Mouse (Mus musculus) CD4-positive, CD25-positive, alpha-beta regulatory T cell, adult 4 months (primary cell): Measurements from ENCODE around the gene Mars. TPM values are rescaled to one million over a fixed set of nuclear protein-coding genes. Genes with fewer than 3 reads are reported as not detected.

ENCODE experiments used
- ATAC-seq: one replicate; pipeline ENCODE4 v1.8.0; 2017
- polyA plus RNA-seq, 2 experiments: library from polyadenylated mRNA; unstranded; fragments of 100-300 nt; shearing (Covaris generic); gene quantifications; one replicate each; pipeline ENCODE4 v1.2.1; 2017

Mars gene
- polyA plus RNA-seq = 10 to 100 TPM; 20.4 to 33.2 TPM

DNA sequence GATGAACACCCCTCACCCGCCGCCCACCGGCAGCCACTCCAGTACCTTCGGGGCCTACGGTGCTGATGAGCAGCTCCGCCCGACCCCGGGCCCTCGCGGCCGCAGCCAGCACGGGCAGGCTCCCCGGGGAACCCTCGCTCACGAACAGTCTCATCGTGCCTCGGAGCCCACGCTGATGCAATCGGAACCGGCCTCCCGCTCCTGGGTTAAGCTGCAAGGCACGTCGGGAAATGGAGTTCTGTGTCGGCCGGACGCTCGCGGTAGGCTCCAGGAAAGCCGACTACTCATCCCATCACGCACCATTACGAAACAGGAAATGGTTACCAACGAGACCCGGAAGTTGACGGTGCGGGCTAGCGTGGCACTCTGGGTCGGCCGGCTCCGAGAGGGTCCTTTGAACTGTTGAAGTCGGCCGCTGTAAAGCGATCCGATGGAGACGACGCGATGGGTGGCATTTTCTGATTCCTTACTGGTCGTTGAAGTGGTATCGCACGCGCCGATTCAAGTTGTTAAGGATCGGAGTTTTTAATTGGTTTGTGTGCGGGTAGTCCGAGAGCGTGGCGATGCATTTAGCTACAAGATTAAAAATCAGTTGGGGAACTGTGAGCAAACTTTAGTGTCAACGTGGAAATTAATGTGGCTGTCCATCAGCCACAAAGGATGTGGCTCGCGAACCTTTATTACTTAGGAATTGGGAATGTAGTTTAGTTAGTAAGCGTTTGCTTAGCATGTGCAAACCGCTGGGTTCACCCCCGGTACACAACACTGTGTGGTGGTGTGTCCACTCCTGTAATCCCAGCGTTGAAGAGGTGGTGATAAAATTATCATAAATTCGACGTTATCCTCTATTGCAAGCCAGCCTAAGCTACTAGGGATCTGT lies at the start of gene Mars:
Mars (minus strand) TSS at position 311 of the 880 bp plus-strand sequence.
- ATAC-seq = peak; percentile 91

DNA sequence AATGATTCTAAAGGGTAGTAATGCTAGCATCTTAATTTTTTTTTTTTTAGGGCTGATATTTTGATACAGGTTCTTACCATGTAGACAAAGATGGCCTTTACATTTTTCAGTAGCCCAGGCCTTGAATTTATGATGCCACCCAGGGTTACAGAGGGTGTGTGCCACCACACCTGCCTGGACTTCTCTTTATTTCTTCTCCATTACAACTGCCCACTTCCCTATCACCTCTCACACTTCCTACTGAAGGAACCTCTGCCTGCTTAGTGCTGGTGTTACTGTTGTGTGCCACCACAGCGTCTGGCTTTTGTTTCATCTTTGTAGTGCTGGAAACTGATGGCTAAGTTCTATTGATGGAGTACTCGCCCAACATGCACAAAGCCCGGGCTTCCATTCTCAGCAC lies 49.1 kb upstream of the Mars start:
- no peak for ATAC-seq

DNA sequence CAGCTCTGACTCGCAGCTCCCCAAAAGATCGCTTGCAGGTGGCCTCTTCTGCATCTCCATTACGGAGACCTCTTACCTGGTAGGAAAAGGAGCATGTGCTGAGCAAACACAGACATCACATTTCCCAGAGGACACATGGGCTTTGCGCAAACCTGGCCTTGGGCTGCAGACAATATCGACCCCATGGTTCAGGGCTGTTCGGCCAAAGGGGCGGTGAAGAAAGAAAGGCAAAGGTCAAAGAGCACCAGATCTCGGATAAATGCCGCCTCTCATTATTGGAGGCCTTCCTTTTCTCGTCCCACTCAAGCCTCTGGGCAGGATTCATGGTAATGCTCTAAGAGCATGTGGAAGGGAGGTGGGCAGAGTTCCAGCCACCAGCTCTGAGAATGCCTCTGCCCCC lies 43.8 kb upstream of the Mars start:
- no peak for ATAC-seq

DNA sequence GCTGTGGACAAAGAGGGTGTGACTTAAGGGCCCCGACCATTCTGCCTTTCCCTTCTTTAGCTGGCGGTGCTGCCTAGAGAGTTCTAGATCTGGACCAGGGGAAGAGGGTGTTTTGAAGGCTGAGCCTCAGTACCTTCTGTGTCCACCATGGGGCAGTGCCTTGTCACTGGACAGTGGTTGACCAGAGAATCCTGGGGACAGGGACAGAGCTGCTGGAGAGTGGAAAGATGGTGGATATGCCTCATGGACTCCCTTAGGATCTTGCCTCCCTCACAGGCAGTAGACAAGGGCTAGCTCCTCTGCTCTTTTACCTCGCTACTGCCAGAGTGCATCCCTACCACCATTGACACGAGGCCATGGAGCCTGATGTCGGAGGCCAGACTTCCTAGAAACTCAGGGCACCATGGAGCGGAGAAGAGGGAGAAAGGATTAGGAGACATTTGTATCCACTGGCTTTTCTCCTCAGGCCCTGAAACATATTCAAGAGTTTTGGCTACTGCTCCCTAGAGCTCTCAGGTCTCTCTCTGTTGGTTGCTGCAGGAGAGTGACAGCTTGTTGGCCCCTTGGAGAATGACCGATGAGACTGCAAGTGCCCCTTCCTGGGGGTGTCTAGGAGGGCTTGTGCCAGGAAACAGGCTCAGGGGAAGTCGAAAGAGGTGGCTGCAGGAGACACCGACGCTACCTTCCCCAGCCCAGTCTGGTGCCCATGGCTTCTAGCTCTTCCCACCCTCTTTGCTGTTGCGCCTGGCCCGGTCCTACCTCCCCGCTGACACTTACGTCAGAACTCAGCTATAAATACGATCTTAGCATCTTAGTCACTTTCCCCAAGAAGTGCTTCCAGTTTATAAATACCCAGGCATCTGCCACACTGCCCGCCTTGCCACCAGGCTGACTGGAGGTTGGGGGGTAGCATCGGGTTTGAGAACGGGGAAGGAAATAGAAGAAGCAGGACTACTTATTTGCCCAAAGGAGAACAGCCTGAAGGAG lies 42.6 kb upstream of the Mars start, which contains the start of gene Inhbe:
Inhbe (minus strand) TSS at position 503 of the 987 bp plus-strand sequence.
- no peak for ATAC-seq

DNA sequence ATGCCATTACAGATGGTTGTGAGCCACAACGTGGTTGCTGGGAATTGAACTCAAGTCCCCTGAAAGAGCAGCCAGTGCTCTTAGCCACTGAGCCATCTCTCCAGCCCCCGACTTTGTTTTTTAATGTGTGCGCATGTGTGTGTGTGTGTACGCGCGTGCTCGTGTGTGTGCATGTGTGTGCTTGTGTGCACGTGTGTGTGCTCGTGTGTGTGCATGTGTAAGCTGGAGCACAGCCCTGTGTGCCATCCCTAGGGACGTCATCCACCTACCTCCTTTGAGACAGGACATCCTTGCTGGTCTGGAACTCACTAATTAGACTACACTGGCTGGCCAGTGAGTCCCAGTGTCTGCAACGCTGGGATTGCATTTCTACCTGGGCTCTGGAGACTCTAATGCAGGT lies 41.2 kb upstream of the Mars start:
- no peak for ATAC-seq

DNA sequence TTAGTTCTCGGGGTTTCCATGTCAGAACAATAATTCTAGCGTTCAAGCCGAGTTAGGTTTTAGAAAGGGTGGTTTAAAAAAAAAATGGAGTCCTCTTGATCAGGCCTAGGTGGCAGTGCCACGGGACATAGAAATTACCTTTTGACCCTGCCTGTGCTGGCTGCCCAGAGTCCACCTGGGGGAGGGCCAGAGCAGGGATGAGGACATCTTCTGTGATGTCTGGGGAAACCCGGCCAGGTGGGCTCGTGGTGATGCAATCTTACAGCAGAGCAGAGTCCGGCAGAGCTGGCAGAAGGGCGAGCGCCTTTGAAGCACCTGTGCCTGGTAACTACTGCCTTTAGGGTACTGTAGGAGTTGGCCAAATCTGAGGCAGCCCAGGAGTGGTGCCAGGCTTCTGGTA lies 40.6 kb upstream of the Mars start:
- no peak for ATAC-seq

DNA sequence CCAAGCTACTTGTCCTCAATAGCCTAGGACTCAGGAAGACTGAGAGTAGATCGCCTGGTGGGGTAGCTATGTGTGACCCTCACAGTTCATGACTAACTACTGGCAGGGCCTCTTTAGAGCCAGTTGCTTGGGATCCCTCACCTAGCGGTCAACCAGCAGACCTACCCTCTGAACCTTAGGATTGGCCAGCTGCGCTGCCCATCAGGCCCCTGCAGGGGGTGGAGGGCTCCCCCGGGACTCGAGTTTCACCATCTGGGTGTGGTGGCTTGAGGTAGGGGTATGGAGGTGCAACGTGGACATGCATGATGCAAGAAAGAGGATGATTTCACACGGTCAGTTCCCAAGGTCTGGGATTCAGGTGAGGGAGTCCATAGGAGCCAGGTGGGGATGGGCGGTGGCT lies 40.1 kb upstream of the Mars start:
- ATAC-seq = no peak

DNA sequence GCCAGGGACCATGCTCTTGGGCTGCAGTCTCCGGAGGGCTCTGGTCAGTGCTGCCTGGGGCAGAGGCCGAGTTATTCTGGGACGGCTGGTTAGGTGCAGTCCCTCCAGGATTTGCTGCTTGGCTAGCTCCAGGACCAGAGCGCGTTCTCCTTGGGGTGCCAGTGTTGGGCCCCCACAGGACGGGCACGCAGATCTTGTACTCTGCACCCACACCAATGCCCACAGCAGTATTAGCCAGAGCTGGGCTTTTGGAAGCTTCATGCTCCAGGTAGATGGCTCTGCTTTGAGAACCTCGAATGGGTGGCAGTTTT lies 39.7 kb upstream of the Mars start:
- no peak for ATAC-seq

DNA sequence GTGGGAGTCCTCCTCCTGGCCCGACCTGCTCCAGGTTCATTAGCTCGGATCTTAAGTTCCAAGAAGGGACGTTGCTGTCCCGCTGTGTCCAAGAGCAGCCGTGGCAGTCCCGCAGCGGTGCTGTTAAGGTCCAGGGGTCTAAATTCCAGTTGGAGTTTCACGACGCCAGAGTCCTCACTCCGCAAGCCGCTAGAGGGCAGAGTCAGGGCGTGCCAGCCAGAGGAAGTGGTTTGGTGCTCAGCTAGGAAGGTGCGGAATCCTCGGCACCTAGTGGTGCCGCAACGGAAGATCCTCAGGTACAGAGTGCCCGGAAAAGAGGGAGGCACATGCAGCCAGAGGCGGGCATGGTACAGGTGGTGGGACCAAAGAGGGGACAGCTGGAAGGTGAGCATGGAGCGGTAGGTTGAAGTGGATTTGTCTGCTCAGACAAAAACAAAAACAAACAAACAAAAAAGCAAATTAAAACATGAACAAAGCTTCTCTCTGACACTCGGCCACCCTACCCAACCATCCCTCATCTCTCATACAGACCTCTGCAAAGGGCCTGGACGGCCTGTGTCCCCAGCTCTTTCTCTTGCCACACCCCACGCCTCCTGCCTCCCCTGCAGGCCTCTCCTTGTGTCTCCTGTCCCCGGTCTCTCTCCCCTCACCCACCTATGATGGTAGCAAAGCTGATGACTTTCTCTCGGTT lies 39.2 kb upstream of the Mars start:
- ATAC-seq = peak; percentile 100

DNA sequence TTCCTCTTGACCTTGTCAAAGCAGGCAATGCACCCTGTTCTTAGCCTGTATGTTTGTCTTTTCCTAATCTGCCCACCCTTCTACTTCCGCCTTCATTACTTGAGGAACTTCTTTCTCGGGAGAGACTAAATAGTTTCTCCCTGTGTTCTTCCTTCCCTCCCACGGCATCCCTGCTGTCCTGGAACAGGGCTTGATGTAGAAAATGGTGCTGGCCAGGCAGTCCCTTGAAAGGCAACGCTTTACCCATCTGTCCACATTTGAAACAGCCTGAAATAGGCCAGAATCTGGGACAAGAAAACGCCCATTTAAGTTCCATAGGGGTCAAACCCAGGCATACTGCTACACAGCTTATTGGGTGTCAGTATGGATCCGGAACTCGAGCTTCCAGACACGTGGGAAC lies 38.2 kb upstream of the Mars start:
- ATAC-seq = no peak

DNA sequence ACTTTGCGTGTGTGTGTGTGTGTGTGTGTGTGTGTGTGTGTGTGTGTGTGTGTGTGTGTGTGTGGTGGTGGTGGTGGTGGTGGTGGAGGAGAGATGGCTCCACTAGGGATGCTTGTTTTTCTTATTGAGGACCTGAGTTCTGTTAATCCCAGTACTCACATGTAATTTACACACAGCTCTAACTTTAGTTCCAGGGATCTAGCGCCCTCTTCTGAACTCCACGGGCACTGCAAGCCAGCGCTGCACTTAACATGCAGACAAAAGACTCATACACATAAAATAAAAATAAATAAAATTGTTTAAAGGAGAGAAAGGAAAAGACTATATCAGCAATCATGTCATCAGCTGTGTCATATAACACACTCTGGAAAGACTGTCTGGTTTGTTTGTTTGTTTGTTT lies 37.4 kb upstream of the Mars start:
- no peak for ATAC-seq

DNA sequence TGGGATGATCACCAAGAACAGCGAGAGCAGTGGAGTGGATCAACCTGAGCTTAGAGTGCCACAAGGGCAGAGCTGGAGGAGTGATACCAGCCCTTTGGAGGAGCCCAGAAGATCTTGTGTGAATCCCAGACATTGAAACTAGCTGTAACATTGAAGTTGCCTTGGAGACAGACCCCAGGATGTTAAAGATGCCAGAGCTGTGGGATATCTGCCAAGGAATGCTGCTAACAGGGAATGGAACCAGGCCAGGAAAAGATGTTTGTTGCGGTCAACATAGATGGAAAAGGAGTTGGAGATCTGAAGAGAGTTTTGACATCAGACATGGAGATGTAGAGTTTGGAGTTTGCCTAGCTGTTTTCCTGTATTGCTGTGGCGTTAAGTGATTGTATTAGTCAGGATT lies 34.6 kb upstream of the Mars start:
- no peak for ATAC-seq

DNA sequence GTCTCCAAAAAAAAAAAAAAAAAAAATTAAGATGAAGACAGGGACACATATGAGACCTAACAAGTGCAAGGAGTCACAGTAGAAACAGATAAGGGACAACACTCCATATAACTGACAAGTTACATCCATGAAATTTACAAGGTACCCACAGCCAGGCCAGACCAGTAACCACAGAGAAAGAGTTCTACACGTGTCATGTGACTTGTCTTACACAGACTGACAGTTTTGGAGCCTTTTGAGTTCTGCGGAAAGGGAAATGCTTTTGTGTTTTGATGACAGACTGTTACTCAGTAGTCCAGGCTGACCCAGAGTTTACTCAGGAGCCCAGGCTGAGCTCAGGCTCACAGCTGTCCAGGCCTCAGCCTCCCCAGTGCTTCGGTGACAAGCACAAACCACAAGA lies 31.4 kb upstream of the Mars start:
- no peak for ATAC-seq

DNA sequence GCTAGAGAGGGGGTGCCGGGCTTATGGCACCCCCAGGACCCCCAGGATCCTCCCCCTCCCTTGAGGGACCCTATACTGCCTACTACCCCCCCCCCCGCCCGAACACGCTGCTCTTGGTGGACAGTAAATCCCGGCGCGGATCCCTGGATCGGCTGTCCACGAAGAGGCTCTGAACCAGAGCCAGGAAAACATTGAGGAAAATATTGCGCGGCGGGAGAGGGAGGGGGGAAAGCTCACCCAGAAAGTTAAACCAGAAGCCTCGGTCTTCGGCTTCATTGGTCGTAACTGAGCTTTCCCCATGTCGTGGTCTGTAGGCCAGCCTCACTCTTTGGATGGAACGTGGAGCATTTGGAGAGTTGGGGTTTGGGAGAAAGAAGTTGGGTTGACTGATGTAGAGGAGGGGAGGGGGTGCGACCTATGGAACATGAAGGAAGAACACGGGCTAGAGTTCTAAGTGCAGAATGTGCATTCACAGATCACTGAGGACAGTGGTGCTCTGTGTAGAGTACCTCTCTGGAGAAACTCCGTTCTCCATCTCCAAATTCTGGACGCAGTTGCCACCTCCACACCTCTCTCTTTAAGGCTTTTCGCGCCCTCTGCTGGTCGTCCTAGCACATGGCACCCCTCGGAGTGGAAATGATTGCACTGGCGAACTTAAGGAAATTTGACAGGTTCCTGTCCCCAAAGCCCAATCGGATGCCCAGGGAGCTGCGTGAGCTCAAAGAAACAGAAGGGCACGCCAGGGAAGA lies 30.5 kb upstream of the Mars start, which contains the start of gene Gli1:
Gli1 (minus strand) TSS at position 84 of the 749 bp plus-strand sequence.
- peak; percentile 56 for ATAC-seq

DNA sequence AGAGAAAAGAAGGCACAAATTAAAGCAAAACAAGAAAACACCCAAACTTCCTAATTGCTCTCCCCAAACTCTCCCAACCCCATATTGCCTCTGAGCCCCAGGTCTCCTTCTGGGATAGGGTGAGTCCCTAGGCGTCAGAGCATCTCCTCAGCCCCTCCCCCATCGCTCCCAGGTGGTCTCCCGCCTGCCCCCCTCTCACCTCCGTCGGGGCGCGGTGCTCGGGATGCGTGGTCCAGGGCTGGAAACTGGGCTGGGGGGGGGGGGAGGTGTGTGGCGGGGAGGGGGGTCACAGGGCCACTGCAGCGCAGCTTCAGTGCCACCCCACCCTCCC lies 29.7 kb upstream of the Mars start:
- ATAC-seq = no peak

DNA sequence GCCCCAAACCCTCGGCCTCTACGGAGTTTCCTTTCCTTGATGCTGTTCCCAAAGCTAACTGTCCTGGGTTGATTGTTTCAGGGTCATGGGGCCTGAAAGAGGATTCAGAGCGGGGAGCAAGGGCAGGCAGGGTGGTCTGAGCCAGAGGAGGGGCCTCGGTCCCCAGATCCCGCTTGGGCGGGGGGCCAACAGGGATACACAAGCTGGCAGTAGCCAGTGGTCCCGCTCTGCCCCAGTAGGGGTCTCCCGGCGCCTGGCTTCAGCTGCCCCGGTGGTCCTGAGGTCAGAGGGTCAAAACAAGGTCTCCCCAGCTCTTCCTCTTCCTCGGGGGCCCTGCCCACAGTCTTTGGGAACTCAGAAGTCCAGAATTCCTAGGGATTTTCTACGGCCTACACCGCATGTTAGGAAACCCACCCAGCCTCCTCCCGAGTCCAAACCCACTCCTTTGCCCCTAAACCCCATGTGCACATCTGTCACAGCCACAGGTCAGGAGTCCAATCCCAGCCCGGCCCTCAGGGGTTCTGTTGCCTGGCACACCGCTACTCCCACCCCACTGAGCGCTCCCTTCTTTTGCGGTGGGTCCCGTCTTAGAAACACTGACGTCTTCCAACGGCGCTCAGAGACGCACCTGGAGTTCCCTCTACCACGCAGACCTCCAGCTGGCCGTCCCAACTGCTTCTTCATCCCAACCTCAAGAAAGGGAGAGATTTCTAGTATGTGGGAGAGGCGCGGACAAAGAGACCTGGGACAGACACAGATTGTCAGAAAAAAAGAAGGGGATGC lies 29.2 kb upstream of the Mars start:
- no peak for ATAC-seq

DNA sequence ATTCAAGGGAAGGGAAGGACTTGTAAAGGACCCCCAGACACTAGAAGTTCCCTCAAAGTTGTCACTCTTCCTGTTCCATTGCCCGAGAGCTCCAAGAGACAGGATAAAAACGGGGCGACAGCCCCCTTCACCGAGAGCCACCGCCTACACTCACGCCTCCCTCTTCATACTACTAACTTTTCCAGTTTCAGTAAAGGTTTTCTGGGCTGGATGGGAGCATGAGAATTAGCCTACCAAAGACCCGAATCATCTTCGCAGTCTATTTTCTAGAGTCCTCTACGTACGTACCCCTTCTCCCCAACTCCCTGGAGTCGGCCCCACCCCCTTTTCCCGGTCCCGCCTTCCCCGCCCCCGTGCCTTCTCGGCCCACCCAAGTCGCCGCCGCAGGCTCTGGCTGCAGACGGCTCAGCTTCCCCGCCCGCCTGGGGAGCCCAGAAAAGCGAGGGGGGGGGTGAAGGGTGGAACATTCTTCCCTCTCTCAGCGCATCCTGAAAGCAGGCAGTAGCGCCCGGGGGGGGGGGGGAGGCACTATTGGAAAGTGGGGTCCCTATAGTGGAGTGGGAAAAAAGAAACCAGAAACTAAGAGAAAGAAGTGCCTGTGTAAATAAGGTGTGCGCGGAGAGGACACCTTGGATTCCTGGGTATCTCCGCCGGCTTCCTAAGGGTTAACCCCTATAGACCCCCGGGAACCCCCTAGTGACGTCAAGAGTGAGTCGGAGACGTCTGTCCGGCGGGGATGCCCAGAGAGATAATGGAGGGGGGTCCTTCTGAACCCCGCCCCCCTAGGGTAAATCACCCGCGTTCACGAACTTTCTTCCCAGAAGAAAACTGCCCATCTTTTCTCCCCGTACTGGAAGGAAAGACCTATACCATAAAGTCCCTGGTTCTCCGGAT lies 28.3 kb upstream of the Mars start:
- ATAC-seq = no peak

DNA sequence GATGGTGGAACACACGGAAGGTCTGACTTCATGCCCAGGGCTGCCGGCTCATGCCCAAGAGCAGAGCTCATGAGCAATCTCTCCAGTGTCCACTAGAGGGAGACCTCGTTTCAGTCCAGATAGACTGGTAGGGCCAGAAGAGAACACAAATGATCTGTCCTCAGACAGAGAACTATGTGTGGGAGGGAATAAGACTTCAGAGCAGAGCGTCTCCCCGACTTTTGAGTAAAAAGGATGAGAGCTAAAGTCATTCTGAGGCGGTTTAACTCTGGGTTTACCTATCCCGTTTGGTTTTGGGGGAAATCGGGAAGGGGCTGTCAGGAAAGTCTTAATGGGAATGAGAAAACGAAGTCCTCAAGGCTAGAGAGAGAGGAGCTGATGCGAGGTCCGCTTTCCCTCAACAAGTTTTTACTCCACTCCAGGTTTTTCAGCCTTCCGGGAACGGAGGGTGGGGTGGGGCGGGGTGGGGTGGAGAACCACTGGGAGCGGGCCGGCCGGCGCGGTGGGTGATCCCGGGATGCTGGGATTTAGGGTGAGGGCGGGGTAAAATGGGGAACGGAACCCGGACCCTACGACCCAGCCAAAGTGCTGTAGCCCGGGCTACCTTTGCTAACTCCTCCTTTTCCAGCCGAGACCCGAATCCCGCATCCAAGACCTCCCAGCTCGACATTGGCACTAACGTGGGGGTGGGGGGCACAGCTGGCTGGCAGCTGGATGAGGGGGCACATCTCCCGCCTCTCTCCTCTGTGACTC lies 27.5 kb upstream of the Mars start:
- ATAC-seq = peak; percentile 83

DNA sequence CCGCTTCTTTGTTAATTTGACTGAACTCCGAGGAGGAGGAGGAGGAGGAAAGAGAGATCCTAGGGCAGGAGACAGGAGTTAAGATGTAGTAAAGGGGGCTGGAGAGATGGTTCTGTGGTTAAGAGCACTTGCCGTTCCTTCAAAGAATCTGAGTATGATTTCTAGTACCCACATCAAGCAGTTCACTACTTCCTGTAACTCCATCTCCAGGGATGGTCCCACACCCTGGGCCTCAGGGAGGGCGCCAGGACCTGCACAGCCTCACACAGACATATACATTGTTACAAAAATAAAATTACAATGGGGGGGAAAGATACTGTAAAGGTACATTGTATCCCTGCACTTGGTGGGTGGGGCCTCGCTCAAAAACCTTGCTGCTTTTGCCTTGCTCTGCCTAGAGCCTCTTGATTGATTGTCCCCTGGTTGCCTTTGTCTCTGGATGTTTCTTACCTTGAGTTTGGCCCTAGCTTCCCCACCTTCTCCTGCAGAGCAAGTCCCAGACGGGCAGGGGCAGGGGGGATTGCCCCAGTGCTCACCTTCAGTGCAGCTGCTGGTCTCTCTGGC lies 26.0 kb upstream of the Mars start:
- ATAC-seq = peak; percentile 40
